Mouse (Mus musculus) left cerebral cortex, adult 11 months (tissue): ENCODE data around the gene Srrm1.

Experiments used
- DNase-seq: peaks from one replicate; pipeline ENCODE4 v3.0.0; 2022; ENCODE audit warnings: low spot score

The Srrm1 gene

DNA sequence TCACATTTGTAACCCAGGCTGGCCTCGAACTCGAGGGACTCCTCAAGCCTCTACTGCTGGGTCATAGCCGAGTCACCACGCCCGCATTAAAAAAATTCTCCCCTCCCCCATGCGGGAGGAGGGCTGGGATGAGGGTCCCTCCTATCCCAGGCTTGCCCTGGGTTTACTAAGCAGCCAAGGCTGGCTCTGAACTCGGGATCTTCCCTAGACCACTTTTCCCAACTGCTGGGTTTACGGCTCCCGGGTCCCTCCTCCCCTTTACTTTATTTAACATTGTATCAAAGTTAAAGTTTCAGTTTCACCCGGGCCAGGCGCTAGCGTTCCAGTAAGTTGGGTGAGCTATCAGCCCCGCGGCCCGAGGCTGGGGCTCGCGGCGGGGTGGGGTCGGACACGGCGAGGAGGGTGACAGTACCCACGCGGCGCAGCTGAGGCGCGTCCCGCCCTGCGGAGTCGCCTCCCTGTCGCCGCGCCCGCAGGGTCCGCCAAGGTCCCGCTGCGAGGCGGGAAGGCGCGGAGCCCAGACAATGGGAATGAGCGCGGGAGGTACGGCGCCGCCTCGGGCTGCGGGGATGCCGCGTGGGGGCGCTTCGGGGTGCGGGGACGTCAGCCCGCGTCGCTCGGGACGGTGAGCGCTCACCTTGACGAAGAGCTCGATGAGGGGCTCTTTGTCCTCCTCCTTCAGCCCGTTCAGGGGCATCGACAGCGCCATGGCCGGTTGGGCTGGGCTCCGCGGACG lies 81.1 kb downstream of the Srrm1 start:
- DNase-seq = no peak

DNA sequence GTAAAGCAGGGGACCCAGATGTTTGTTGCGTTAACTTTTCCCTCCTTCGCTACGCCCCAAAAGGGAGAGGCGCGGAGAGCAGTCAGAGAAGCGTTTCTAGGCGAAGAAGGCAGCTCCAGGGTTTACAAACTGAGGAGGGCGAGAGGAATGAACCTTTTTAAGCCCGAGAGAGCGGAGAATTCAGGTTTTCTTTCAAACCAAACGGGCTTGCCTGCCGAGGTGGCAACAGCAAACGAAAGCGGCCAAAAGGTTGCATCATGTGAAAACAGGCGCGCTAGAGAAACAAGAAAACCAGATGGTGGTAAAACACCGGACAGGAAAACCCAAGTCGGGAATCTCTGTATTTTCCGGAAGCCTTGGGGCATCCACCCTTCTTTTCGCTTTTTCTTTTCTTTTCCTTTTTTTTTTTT lies 81.7 kb downstream of the Srrm1 start:
- no peak for DNase-seq
